Mouse (Mus musculus): Measurements from ENCODE around the gene Cib4.

GRCm38 (mm10) chr5:30551022-30551638 is 5.5 kb upstream of the Cib4 start:
- TF ChIP-seq POLR2A (IDR thresholded peaks at IDR 0.05; ENCODE audit: borderline replicate concordance, insufficient read depth, low read length), result no peak
- TF ChIP-seq CTCF (IDR thresholded peaks at IDR 0.05; ENCODE audit: borderline replicate concordance, insufficient read depth, low read depth, low read length), result no peak
